Mouse (Mus musculus) kidney, postnatal 0 days (tissue): ENCODE measurements around the gene Eif2b1. TPM values are rescaled to one million over a fixed set of nuclear protein-coding genes. Genes with fewer than 3 reads are reported as not detected.
"Not testable (repeated sequence)": the region's sequence is repeated elsewhere in the genome, so short reads cannot be mapped to it uniquely, and the experiment has no call there.

Experiments used
- ATAC-seq: fragments of 200-750 bp; cut with Nextera tagmentation; replicated peaks from 2 replicates; pipeline ENCODE4 v1.8.0; 2017; ENCODE audit warnings: low read depth, moderate number of reproducible peaks, moderate TSS enrichment, moderate library complexity; ENCODE audit not compliant: low FRiP score
- DNase-seq: peaks from one replicate; pipeline ENCODE4 v3.0.0-alpha.2; 2016; ENCODE audit warnings: low spot score
- H3K27ac ChIP-seq: fragments of 300-500 bp; sonication (generic); 2 replicates; pipeline ENCODE4 v1.5.1; 2014; ENCODE audit warnings: mild to moderate bottlenecking
- H3K27me3 ChIP-seq: fragments of 300-500 bp; sonication (generic); 2 replicates; pipeline ENCODE4 v1.6.1; 2014; ENCODE audit warnings: low read length, mixed read lengths; ENCODE audit not compliant: insufficient read depth
- H3K36me3 ChIP-seq: fragments of 300-500 bp; sonication (generic); 2 replicates; pipeline ENCODE4 v1.6.1; 2014; ENCODE audit warnings: low read length, mixed read lengths; ENCODE audit not compliant: insufficient read depth
- H3K4me1 ChIP-seq: fragments of 300-500 bp; sonication (generic); replicated peaks from 2 replicates; pipeline ENCODE4 v1.6.1; 2014; ENCODE audit warnings: antibody characterized with exemption, low read length, mixed read lengths; ENCODE audit not compliant: insufficient read depth
- H3K4me2 ChIP-seq: fragments of 300-500 bp; sonication (generic); 2 replicates; pipeline ENCODE4 v1.6.1; 2014; ENCODE audit warnings: mild to moderate bottlenecking, low read length, moderate library complexity, mixed read lengths
- H3K4me3 ChIP-seq: fragments of 300-500 bp; sonication (generic); replicated peaks from 2 replicates; pipeline ENCODE4 v1.5.1; 2014; ENCODE audit warnings: low read depth, low read length
- H3K9ac ChIP-seq: fragments of 300-500 bp; sonication (generic); 2 replicates; pipeline ENCODE4 v1.6.1; 2014; ENCODE audit warnings: low read depth, low read length
- H3K9me3 ChIP-seq: fragments of 300-500 bp; sonication (generic); replicated peaks from 2 replicates; pipeline ENCODE4 v1.6.1; 2016; ENCODE audit warnings: low read length, inconsistent platforms, mixed read lengths
- CTCF ChIP-seq: IDR thresholded peaks from 2 replicates; pipeline ENCODE4 v1.5.1; 2016; ENCODE audit warnings: antibody characterized with exemption, low read depth, mild to moderate bottlenecking, moderate library complexity
- WGBS: fragments of 180-500 bp; shearing (Covaris S2); extraction: QIAGEN DNeasy Blood & Tissue Kit; methylation state at CpG from one replicate; pipeline ENCODE4 v1.1.7; 2014; 5-methylcytosine and 5-hydroxymethylcytosine counted together
- polyA plus RNA-seq: library from polyadenylated mRNA; unstranded; fragments of >200 nt; fragmentation: Nextera tagmentation; extraction: Ambion mirVana; gene quantifications from 2 replicates; pipeline ENCODE4 v1.2.1, GENCODE M21; 2015

Eif2b1 gene
- polyA plus RNA-seq, 1 experiment from 2014 or later = 64.4 TPM

- Histone ChIP-seq H3K27me3 (no peaks in the 10 kb centered on the region), H3K4me2 (peak within 1 kb of the TSS; percentile 82), H3K9me3 (no peaks in the 10 kb centered on the region), H3K9ac (peak within 1 kb of the TSS; percentile 76), H3K36me3 (peaks cover 31% of the 10 kb centered on the region), H3K27ac (peak within 1 kb of the TSS; percentile 89), H3K4me3 (peak within 1 kb of the TSS; percentile 91), H3K4me1 (no peaks in the 10 kb centered on the region)
- DNase-seq (peak; percentile 96), ATAC-seq (peak; percentile 86)
- WGBS = under 1% methylated on average over 61 of the region's 66 CpGs
- peak; percentile 49 for TF ChIP-seq CTCF
These were observed 26.2 kb downstream of the Eif2b1 start, which contains the start of gene Ddx55 for GRCm38 (mm10) chr5:124552558-124553307. Gene Ddx55 (plus strand): TSS chr5:124552864.

GRCm38 (mm10) chr5:124552094-124552472, 26.8 kb downstream of the Eif2b1 start:
- no peaks in the 10 kb centered on the region for H3K4me1 ChIP-seq
- H3K4me2 ChIP-seq = peak overlapping the region; percentile 82
- H3K36me3 ChIP-seq = peaks cover 27% of the 10 kb centered on the region
- H3K9me3 ChIP-seq = no peaks in the 10 kb centered on the region
- peak overlapping the region; percentile 89 for H3K27ac ChIP-seq
- ATAC-seq (no peak), DNase-seq (peak; percentile 50)
- peak overlapping the region; percentile 91 for H3K4me3 ChIP-seq
- no peak for TF ChIP-seq CTCF
- H3K9ac ChIP-seq = peak overlapping the region; percentile 76
- WGBS = 3% methylated on average over 9 of the region's 9 CpGs
- H3K27me3 ChIP-seq = no peaks in the 10 kb centered on the region

GRCm38 (mm10) chr5:124551349-124552093, 27.4 kb downstream of the Eif2b1 start:
- Histone ChIP-seq H3K4me2 (peak overlapping the region; percentile 82), H3K4me3 (peak overlapping the region; percentile 91), H3K36me3 (peaks cover 22% of the 10 kb centered on the region), H3K9ac (peak overlapping the region; percentile 76; the same call in 1 of the 2 replicates), H3K27ac (peak overlapping the region; percentile 89)
- H3K27me3 ChIP-seq, H3K4me1 ChIP-seq, DNase-seq, H3K9me3 ChIP-seq, ATAC-seq: not testable (repeated sequence)
- WGBS = 30% methylated on average over 5 of the region's 5 CpGs
- TF ChIP-seq CTCF = peak; percentile 47

GRCm38 (mm10) chr5:124550737-124551136, 28.2 kb downstream of the Eif2b1 start:
- not testable (repeated sequence) for H3K4me2 ChIP-seq, H3K9ac ChIP-seq, H3K4me1 ChIP-seq, H3K9me3 ChIP-seq, ATAC-seq, DNase-seq, H3K27ac ChIP-seq, H3K27me3 ChIP-seq, H3K4me3 ChIP-seq
- 86% methylated on average over 4 of the region's 4 CpGs for WGBS
- peaks cover 24% of the 10 kb centered on the region for H3K36me3 ChIP-seq

- peak overlapping the region; percentile 93 for H3K9ac ChIP-seq
- H3K4me3 ChIP-seq = peak overlapping the region; percentile 86
- DNase-seq = no peak
- WGBS = 11% methylated on average over 8 of the region's 8 CpGs
- 0 out of 2 replicates have a peak, but pooled peaks cover 8% of the 10 kb centered on the region for H3K4me1 ChIP-seq
- no peak for TF ChIP-seq CTCF
- no peak for ATAC-seq
- no peaks in the 10 kb centered on the region for H3K9me3 ChIP-seq
- peak overlapping the region; percentile 94; the same call in 1 of the 2 replicates for H3K27ac ChIP-seq
- peak overlapping the region; percentile 66 for H3K4me2 ChIP-seq
- H3K27me3 ChIP-seq = no peaks in the 10 kb centered on the region
- H3K36me3 ChIP-seq = peaks cover 22% of the 10 kb centered on the region
These were observed 37.3 kb downstream of the Eif2b1 start for GRCm38 (mm10) chr5:124541602-124541973.

- DNase-seq = peak; percentile 67
- peak overlapping the region; percentile 66 for H3K4me2 ChIP-seq
- WGBS = under 1% methylated on average over 75 of the region's 89 CpGs
These were observed 37.9 kb downstream of the Eif2b1 start for GRCm38 (mm10) chr5:124540905-124541601.

More at GRCm38 (mm10) chr5:124540905-124541601, 37.9 kb downstream of the Eif2b1 start:
- peak; percentile 73 for ATAC-seq
- H3K36me3 ChIP-seq = peaks cover 16% of the 10 kb centered on the region
- H3K27ac ChIP-seq = peak overlapping the region; percentile 94
- no peaks in the 10 kb centered on the region for H3K9me3 ChIP-seq
- H3K9ac ChIP-seq = peak overlapping the region; percentile 93
- H3K4me3 ChIP-seq = peak overlapping the region; percentile 86
- TF ChIP-seq CTCF = no peak
- H3K27me3 ChIP-seq = no peaks in the 10 kb centered on the region
- 0 out of 2 replicates have a peak, but pooled peaks cover 8% of the 10 kb centered on the region for H3K4me1 ChIP-seq
